Mouse (Mus musculus) CH12F3 (cell line): ENCODE measurements around the gene Tbc1d25.

ENCODE experiments used
- in situ Hi-C: fragments of 300-500 bp; cut with MboI; formaldehyde crosslinking; loops from 2 replicates; pipeline ENCODE4 v1.14.3; 2020; ENCODE audit warnings: low sequenced_read_pairs

Tbc1d25 gene

DNA sequence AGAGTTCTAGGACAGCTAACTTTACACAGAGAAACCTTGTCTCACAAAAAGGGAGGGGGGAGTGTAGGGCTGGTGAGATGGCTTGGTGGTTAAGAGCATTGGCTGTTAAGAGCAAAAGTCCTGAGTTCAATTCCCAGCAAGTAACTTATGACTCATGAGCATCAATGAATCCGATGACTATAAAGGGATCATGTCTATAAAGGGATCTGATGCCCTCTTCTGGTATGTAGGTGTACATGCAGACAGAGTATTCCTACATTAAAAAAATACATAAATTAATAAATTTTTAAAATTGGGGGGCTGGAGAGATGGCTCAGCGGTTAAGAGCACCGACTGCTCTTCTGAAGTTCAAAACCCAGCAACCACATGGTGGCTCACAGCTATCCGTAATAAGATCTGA lies 60.7 kb downstream of the Tbc1d25 start:
- in situ Hi-C loops: loop anchor here (25.0 kb wide), 1 partner anchor 203 kb away; the partner anchor contains the start of genes Gm10490, Gm10491 and Pcsk1n

DNA sequence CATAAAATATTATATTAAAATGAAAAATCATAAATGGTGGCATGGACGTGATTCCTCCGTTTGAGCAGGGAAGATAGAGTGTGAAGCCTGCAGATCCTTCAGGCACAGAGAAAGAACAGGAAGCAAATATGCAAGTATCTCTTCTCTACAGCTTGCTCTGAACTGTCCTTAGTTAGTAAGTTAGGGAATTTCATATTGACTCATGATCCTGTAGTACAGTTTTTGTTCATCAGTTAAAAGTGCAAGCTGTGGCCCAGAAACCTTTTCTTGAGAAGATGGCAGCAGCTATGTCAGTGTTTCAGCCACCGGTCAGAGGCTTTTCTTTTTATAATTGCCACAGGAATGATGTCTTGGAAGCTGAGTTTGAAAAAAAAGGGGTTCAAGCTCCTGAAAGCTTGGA lies 71.0 kb downstream of the Tbc1d25 start:
- in situ Hi-C loops: loop anchor here (25.0 kb wide), 1 partner anchor 193 kb away; the partner anchor contains the start of genes Gm10490, Gm10491 and Pcsk1n
